Mouse (Mus musculus) kidney, adult 2 months (tissue): Measurements from ENCODE around the gene Apoc2. TPM values are rescaled to one million over a fixed set of nuclear protein-coding genes. Genes with fewer than 3 reads are reported as not detected.

ENCODE experiments used
- DNase-seq: peaks from one replicate; pipeline ENCODE4 v3.0.0; 2021
- H3K27ac ChIP-seq: fragments of 200-500 bp; 2 replicates; pipeline ENCODE4 v1.5.1; 2012; ENCODE audit warnings: low read depth, low read length, control low read depth, inconsistent platforms; ENCODE audit not compliant: insufficient read depth
- H3K27me3 ChIP-seq: fragments of 200-500 bp; replicated peaks from 2 replicates; pipeline ENCODE4 v1.6.1; 2012; ENCODE audit warnings: mild to moderate bottlenecking, moderate library complexity, low read length, inconsistent platforms; ENCODE audit not compliant: control insufficient read depth, insufficient read depth
- H3K36me3 ChIP-seq: fragments of 200-500 bp; 2 replicates; pipeline ENCODE4 v1.6.1; 2012; ENCODE audit warnings: mild to moderate bottlenecking, moderate library complexity, low read length, inconsistent platforms; ENCODE audit not compliant: control insufficient read depth, insufficient read depth
- H3K4me1 ChIP-seq: fragments of 200-500 bp; 2 replicates; pipeline ENCODE4 v1.6.1; 2011; ENCODE audit warnings: low read length; ENCODE audit not compliant: control insufficient read depth, insufficient read depth
- H3K4me3 ChIP-seq: fragments of 200-500 bp; 2 replicates; pipeline ENCODE4 v1.5.1; 2011; ENCODE audit warnings: mild to moderate bottlenecking, low read depth, low read length, control low read depth; ENCODE audit not compliant: insufficient read depth
- CTCF ChIP-seq: fragments of 200-500 bp; conservative IDR thresholded peaks from 2 replicates; pipeline ENCODE4 v1.5.1; 2011; ENCODE audit warnings: low read depth, mild to moderate bottlenecking, control low read depth, low read length, moderate library complexity, mixed read lengths; ENCODE audit not compliant: insufficient read depth, insufficient read length
- POLR2A ChIP-seq: fragments of 200-500 bp; IDR thresholded peaks from one replicate; pipeline ENCODE4 v1.6.1; 2011; ENCODE audit warnings: low read depth, low read length, control low read depth
- WGBS: fragments of 180-500 bp; shearing (Covaris S2); methylation state at CpG from one replicate; pipeline ENCODE4 v1.1.7; 2018; 5-methylcytosine and 5-hydroxymethylcytosine counted together
- polyA plus RNA-seq: library from polyadenylated mRNA; depleted of rRNA; stranded (reverse); fragments of >200 nt; gene quantifications from 2 replicates; pipeline ENCODE4 v1.2.3, GENCODE M21; 2012

Gene Apoc2
- polyA plus RNA-seq, 1 experiment: 0.42 TPM

DNA sequence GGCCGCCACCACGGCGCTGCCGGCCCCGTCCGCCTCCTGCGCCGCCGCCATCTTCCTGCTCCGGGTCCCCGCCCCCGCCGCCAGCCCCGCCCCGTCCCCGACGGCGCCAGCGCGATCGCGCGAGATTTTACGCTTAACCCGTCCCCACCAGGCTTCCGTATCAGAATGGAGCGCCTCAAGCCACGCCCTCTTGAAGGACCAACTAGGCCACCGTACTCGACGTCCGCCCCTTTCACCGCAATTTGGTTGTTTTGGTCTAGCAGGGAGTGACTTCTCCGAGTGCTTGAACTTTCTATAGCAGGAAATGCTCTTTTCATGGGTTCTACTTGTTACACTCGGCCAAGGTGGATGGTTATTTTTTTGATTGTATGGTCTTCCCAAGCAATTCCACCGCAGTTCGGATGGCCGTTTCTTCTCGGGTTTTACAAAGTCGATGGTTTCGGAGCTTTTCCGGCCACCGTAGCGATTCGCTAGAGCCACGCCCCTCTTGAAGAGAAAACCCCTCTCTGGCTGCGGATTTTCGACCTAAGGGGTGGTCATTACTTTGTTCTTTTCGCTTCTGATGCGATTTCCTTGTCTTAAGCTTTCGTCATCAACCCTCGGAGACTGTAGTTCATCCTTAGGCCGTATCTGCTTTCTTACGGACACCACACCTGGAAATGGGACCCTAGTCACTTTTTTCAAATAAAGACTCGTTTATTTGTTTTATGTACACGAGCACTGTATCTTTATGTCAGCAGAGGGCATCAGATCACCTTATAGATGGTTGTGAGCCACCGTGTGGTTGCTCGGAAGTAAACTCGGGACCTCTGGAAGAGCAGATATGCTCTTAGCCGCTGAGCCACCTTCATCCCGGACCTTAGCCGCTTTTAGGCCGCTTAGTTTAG, 12.5 kb downstream of the Apoc2 start, which contains the start of gene Clptm1:
Gene Clptm1 (minus strand): TSS at position 79 of the 887 bp plus-strand sequence.
- peak within 1 kb of the TSS; percentile 92 for H3K27ac ChIP-seq
- H3K4me1 ChIP-seq: peaks cover 19% of the 10 kb centered on the region
- TF ChIP-seq POLR2A: peak; percentile 38
- 0 out of 2 replicates have a peak, but pooled peaks have one; percentile 20 for TF ChIP-seq CTCF

DNA sequence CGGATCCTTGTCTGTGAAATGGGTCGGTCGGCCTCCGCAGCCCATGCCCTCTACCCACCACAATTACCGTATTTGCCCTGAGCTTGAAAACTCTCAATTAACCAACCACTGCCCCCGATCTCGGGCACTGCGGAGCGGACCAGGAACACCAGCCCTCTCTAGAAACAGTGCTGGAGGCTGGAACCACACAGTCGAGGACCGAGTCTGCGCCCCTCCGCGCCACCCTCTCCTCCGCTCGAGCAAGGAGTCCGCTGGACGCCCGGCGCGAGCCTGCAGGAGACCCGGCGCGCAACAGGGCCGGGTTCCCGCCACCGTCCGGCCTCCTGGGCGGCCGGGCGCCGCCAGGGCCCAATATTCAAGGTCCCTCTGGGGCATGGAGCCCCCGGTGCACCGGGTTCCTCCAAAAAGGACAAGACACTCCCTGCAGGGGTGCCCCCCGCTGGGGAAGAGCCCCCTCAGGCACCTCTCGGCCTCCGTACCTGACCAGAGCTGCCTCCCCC, 13.2 kb downstream of the Apoc2 start:
- no peak for DNase-seq
- no peaks in the 10 kb centered on the region for H3K27me3 ChIP-seq
- H3K27ac ChIP-seq: 0 out of 2 replicates have a peak overlapping the region, but pooled peaks have one; percentile 29
- under 1% methylated on average over 37 of the region's 37 CpGs for WGBS
- no peaks in the 10 kb centered on the region for H3K36me3 ChIP-seq
- TF ChIP-seq POLR2A (no peak), CTCF (no peak)
- H3K4me1 ChIP-seq: peaks cover 19% of the 10 kb centered on the region
- H3K4me3 ChIP-seq: peak overlapping the region; percentile 97

More for the DNA sequence above, 12.5 kb downstream of the Apoc2 start, which contains the start of gene Clptm1:
- peak; percentile 99 for DNase-seq
- Histone ChIP-seq H3K4me3 (peak within 1 kb of the TSS; percentile 97), H3K27me3 (no peaks in the 10 kb centered on the region), H3K36me3 (no peaks in the 10 kb centered on the region)
- 1% methylated on average over 63 of the region's 63 CpGs for WGBS

DNA sequence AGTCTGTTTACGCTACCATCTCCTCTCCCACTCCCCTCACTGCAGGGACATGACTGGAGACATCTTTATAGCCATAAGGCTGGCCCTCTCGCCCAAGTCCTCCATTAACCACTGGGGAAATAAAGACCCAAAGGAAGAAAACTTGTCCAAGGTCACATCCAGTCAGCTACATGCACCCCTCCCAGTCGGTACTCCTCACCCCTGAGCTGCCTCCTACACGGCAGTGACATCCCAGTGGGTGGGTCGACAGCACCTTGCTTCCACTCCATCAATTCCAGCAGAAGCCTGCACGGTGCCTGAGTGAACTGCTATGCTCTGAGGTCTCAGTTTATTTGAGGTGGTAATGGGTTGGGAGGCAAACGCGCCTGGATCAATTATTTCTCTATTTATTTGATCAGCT, 13.8 kb downstream of the Apoc2 start:
- DNase-seq: no peak
- peak overlapping the region; percentile 97 for H3K4me3 ChIP-seq
- peaks cover 14% of the 10 kb centered on the region for H3K4me1 ChIP-seq
- no peak for TF ChIP-seq CTCF
- TF ChIP-seq POLR2A: no peak
- no peaks in the 10 kb centered on the region for H3K36me3 ChIP-seq
- no peak overlapping the region for H3K27ac ChIP-seq
- WGBS: 9% methylated on average over 8 of the region's 8 CpGs
- no peaks in the 10 kb centered on the region for H3K27me3 ChIP-seq

DNA sequence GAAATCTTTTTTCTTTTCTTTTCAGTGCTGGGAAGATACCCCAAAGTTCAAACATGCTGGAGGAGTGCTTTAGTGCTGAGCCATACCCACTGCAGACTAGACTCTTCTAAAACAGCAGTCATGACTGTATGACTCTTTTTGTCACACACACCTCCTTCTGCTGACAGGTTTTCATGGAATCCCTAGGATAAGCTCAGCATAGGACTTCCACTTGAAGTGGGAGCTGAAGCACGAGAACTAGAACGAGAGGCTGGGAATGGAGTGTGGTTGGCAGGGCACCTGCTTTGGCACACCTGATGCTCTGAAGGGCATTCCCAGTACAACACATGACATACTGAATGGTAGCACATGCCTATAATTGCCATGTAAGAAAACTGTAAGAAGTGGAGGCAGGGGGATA, 25.1 kb downstream of the Apoc2 start:
- TF ChIP-seq CTCF (no peak), POLR2A (no peak)
- H3K27me3 ChIP-seq: no peaks in the 10 kb centered on the region
- H3K4me1 ChIP-seq: no peaks in the 10 kb centered on the region
- WGBS: 89% methylated on average over 2 of the region's 2 CpGs
- H3K27ac ChIP-seq: no peak overlapping the region
- no peaks in the 10 kb centered on the region for H3K36me3 ChIP-seq
- no peak for DNase-seq
- no peak overlapping the region for H3K4me3 ChIP-seq

DNA sequence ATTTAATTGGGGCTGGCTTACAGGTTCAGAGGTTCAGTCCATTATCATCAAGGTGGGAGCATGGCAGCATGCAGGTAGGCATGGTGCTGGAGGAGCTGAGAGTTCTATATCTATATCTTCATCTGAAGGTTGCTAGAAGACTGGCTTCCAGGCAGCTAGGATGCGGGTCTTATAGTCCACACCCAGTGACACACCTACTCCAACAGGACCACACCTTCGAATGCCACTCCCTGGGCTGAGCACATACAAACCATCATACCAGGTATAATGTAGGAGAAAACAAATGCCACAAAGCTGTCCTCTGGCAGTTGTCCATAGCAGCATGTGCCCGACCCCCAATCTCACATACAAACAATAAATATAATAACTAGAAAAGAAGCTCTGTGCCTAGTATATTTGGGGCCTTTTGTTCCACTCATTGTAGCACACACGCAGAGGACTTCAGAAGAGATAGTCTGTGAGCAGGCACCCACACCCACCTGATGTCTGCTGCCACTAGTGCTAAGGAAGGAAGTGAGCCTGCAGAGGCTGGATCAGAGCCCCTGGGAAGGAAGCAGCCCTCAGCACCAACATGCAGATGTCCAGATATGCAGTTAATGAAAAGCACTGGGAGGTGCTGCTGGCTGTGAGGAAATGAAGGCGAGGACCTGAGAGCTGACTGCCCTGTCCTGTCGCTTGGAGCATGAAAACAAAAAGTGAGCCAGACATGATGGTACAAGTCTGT, 26.5 kb downstream of the Apoc2 start:
- H3K27me3 ChIP-seq: no peaks in the 10 kb centered on the region
- H3K27ac ChIP-seq: 0 out of 2 replicates have a peak overlapping the region, but pooled peaks have one; percentile 35
- no peak overlapping the region for H3K4me3 ChIP-seq
- H3K36me3 ChIP-seq: no peaks in the 10 kb centered on the region
- peak; percentile 56 for DNase-seq
- H3K4me1 ChIP-seq: no peaks in the 10 kb centered on the region
- WGBS: 76% methylated on average over 6 of the region's 6 CpGs
- TF ChIP-seq POLR2A (no peak), CTCF (no peak)

DNA sequence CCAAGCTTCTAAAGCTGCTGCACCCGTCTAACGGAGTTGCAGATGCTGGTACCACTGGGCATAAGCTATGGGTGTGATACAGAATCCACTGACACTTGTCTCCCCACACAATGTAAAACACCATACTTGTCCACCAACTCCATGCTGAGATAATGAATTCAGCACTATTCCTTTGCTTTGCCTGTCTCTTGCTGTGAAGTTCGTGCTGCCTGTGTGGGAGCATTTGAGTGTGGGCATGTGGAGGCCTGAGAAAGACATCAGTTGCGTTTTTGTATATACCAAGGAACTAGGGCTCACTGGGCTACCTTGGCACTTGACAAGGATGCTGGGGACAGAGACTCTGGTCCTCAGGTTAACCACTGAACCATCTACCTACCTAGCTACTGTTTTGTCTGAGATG, 36.5 kb downstream of the Apoc2 start:
- 93% methylated on average over 4 of the region's 4 CpGs for WGBS
- DNase-seq: no peak
- H3K4me3 ChIP-seq: no peak overlapping the region
- TF ChIP-seq POLR2A (no peak), CTCF (no peak)
- no peak overlapping the region for H3K27ac ChIP-seq
- H3K36me3 ChIP-seq: no peaks in the 10 kb centered on the region
- no peaks in the 10 kb centered on the region for H3K27me3 ChIP-seq
- no peaks in the 10 kb centered on the region for H3K4me1 ChIP-seq
